Mouse (Mus musculus): ENCODE data around the gene Cxcr4.

Cxcr4 gene

DNA sequence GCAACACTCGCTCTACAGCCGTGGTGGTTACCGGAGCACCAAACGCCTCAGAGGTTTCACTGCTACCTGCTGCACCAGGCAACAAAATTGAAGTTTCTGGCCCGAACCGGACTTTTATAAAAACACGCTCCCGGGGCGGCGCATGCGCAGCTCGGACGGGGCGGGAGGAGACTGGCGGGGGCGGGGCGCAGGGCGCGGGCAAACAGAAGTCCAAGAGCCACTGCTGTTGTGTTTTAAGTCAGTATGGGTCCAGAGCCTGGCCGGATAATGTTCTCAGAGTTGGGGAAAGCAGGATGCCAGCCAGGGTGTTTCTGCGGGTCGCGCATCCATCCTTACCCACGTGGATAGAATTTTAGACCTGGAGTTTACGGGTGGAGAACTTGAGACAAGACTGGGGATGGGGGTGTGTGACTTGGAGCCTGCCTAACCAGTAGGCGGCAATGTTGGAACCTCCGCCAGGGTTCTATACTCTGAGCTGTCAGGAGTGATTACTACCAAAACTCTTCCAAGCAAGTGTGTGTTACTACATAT is at the start of gene Cxcr4:
Gene Cxcr4, minus strand, starts transcription at position 83 of the 531 bp plus-strand sequence.
- DNase-seq (ENCODE audit: extremely low read depth, low read depth, low spot score) = no peak

DNA sequence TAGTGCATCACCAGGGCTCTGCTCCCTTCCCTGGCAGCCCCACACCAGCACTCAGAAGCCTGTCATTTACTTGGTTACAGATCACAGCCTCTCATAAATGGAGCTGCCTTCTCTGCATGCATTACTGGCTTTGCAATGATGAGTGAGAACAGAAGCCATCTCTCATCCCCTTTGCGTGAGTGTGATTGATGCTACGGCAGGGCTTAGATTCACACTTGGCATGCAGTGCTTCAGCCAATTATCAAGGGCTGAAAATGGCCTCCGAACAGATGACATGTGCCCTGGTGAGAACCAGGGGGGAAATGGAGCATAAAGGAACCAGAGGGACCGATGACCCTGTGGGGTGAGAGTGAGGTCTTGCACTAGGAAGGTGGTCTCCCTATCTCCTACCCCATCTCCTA is 47.6 kb upstream of the Cxcr4 start:
- no peak for DNase-seq (ENCODE audit: extremely low read depth, low read depth, low spot score)

DNA sequence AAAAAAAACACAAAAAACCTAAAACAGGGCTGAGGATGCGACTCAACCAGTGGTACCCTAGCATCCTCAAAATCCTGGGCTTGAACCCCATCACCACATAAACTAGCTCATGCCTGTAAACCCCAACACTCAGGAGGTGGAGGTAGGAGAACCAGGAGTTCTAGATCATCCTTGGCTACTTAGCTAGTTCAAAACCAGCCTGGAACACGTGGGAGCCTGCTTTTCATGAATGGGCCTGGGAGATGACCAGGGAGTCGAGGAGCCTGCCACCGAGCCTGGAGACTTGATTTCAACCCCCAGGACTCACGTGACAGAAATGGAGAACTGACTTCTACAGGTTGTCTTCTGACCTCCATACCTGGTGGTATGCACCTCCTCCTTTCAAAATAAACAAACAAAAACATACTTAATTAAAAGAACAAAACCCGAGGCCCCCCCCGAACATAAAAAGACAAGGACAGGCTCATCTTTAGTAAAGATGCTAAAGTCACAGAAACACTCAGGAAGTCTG is 45.2 kb upstream of the Cxcr4 start:
- DNase-seq (ENCODE audit: extremely low read depth, low read depth, low spot score) = no peak

DNA sequence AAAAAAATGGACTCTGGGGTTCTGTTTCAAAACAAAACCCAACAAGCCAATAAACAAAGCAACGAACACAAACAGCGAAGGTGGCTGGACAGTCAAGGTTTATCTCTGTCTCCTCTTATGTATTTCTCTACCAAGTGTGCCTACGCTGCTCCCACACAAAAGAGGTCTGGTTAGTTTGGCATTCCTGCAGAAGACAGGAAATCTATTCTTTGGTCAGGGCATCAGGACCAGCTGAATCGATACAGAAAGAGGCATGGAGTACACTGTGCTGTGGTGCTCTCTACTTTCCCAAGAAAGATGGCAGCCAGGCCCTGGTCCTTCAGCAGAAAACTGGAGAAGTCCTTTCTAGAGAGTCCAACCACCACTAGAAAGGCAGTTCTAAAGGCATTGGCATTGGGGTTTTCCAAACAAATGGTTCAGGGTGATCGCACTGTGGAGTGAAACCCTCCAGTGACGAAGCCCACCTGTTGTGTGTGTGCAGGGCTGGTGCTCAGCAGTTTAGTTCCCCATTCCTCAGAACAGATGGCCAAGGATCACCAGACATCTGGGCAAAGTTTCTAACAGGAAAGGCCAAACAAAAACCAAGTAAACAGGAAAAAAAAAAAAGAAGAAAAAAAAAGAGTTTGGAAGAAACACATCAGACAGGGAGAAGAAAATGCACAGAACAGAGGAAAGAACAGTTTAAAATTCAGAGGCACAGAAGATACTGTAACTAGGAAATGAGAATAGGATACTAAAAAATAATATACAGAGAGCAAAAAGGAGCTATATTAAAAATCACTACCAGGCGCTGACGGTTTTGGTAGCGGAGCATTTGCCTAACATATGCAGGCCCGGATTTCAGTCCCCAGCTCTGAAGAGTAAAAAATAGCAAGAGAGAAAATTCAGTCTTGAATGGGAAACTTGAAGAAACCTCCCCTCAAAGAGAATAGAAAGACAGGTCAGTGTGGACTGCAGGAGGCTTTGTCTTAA is 44.5 kb upstream of the Cxcr4 start:
- DNase-seq (ENCODE audit: extremely low read depth, low read depth, low spot score) = no peak

DNA sequence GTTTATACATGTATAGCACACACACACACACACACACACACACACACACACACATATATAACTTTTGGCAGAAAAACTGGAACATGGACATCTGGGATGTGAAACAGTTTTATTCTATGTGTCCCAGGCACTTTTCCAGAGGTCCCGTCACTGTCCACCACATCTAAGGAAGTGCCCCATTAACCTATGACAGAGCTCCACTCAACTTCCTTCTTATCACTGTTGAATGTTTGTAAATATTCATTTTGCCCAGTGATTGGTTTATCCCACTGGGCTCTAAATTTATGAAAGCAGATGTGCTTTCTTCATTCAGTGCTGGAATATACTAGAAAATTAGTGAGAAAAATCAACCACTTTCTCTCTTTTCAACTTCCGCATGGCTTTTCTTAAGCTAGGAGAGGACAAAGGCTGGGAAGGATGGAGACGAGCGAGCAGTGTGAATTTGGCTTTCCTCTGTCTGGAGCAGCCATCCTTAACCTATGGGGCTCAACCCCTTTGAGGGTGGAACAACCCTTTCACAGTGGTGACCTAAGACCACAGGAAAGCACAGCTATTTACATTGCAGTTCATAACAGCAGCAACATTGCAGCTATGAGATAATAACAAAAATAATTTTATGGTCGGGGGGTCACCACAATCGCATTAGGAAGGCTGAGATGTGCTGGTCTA is 41.8 kb upstream of the Cxcr4 start:
- no peak for DNase-seq (ENCODE audit: extremely low read depth, low read depth, low spot score)

DNA sequence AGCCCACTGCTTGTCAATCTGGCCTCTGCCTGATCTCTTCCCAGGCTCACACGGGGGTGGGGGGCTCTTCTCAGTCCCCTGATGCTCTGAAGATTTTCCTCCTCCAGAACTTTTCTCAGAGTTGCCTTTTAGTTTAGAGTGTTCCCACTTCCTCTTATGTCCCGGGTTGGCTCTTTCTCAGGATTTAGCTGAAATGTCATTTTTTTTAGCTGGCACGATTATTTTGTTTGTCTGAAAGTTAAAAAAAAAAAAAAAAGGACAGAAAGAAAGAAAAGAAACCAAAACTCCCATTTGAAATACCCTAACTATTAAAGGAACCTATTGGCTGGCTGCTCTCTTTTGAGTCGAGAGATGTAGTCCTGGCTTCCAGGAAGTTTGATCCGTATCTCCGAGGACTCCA is 40.4 kb upstream of the Cxcr4 start:
- no peak for DNase-seq (ENCODE audit: extremely low read depth, low read depth, low spot score)

DNA sequence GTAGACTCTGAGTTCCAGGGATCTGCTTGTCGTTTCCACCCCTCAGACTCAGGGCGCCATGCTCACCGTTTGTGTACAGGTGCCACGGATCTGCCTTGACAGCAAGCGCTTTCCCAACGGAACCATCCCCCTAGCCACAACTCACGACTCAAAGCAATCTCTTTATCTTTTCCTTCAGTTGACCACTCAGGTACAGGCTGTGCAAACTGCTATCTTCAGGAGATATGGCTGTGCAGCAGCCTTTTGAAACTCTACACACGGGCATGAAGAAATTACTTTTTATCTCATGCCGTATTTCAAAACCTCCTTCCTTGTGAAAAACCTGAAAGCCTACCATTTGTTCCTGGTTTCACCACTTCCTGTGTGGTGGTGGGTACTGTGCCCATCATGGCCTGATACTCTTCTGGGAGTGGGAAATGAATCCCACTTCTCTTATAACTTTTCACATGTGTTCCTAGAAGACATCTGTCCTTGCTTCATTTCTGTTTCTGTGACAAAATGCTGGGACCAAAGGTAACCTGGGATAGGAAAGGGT is 34.1 kb upstream of the Cxcr4 start:
- no peak for DNase-seq (ENCODE audit: extremely low read depth, low read depth, low spot score)

DNA sequence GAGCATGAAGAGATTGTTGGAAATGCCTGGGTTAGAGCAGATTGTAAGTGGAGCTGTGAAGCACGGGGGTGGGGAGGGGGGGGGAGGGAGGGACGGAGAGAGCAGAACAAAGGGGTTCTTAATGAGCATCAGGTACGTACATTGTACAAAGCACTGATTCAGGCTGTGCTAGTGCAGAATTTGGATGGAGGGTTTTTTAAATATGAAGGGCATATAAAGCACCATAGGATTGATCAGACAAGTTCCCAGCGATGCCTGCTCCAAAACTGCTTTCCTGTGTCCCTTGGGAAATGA is 31.4 kb upstream of the Cxcr4 start:
- no peak for DNase-seq (ENCODE audit: extremely low read depth, low read depth, low spot score)

DNA sequence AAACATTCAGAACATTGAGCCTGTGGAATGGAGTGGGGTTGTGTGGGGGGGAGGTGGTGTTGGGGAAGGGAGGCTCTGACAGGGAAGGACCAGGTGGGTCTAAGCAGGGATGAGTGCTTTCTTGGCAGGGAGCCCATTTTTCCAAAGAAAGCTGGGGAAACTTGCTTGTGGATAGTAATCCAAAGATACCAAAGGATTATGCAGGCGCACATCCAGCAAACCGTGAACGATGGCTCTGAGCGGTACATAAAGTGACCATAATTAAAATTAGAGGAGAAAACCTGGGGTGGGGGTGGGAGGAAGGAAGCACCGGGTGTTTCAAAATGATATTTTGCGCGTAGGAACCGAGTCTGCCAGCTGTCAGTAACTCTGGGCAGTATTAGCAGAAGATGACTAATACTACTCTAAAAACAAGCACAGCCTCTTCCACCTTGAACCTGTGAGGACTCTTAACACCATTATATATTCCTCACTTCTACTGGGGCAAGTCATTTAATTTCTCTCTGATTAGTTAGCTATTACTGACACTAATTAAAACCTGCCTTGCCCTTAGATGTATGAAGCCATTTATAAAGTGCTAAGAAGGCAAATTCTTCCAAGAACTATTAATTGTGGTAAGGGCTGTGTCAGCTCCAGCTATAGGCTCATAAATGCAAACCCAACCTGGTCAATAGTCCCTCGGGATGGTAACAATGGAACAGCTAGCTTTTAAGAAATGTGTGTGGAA is 30.9 kb upstream of the Cxcr4 start:
- DNase-seq (ENCODE audit: extremely low read depth, low read depth, low spot score) = peak; percentile 67

DNA sequence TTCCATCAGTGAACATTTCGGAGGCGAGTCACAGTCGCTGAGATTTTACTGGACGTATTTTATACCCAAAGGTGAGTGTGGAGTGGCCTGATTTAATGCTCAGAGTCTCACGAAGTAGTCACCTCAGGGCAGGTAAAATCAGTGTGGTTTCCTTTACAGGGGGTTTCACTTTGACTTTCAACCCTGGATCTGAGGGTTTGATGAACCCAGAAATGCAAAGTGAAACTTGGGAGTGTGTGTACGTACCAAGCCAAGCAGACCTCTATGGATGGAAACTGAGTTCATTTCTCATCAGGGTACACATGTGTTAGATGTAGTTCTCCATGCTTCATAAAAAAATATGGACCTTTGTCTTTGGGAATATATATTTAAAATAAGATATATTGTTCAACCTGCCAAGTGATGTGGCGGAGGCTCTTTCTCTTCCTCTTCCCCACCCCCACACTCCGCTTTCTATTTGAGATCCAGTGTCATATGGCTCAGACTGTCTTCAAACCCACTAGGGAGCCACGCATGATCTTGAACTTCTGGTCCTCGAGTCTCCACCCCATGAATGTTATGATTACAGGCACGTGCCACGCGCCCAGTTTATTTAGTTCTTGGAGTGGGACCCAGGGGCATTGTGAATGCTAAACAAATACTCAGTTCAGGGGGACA is 25.7 kb upstream of the Cxcr4 start:
- DNase-seq (ENCODE audit: extremely low read depth, low read depth, low spot score) = no peak

DNA sequence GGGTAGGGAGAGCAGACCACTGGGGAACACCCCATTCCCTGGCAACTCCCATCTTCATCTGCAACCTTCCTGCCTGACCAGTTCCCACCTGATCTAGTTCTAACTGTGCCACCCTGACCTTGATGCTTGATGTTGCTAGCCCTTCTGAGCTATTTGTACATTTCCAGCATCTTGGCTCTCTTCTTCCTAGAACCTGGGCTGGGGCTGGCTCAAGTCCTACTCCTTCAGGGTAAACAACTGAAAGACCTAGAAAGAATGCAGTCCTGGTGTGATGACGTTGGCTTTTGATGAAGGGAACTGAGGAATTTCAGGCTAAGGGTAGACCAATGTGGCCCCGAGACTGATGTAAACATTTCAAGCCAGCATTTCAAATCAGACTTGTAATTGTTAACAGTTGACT is 24.5 kb upstream of the Cxcr4 start:
- DNase-seq (ENCODE audit: extremely low read depth, low read depth, low spot score) = no peak

DNA sequence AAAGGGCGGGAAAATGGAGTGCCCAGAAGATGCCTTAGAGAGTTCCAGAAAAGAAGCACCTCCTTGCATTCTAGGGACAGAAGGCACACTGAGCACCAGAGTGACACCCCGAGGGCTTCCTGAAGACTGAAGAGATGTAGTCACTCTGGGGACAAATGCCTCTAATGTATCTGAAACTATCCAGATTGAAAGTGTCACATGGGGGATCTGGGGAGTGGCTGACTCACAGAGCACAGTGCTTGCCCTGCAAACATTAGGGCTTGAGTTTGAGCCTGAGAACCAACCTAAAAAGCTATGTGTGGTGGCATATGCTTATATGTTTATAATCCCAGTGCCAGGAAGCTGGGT is 23.3 kb upstream of the Cxcr4 start:
- DNase-seq (ENCODE audit: extremely low read depth, low read depth, low spot score) = no peak

DNA sequence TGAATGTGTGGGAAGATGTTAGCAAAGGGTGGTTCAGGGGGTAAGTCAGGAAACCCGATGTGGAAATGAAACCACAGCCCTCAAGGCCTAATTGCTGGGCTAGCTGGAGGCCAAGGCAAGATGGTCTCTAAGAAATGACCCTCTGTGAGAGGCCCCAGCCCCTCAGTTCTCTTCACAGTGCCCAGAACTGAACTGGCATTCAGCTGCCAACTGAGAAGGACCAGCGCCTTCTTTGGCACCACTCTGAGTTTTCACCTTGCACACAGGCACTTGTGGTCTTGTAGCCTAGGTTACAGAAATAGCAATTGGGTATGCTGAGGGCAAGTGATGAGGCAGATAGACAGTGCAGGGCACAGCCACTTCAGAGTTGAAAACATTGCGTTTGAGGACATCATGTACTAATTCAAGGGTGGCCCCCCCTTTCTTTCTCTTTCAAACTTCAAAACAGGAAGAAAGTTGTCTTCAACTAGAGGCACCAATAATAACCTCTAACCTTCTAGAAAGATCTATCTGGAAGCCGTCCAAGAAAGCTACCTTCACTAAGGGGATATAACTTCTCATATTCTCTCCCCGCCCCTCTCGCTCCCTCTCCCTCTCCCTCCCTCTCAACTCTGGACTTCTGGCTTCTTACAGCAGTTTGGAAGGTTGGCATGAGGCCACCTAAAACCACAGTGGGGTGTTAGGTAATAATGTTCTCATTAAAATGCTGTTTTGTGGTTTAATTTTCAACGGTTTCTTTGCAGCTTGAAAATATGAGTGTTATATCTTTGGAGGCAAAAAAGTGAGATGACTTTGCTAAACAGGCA is 22.8 kb upstream of the Cxcr4 start:
- DNase-seq (ENCODE audit: extremely low read depth, low read depth, low spot score) = no peak

DNA sequence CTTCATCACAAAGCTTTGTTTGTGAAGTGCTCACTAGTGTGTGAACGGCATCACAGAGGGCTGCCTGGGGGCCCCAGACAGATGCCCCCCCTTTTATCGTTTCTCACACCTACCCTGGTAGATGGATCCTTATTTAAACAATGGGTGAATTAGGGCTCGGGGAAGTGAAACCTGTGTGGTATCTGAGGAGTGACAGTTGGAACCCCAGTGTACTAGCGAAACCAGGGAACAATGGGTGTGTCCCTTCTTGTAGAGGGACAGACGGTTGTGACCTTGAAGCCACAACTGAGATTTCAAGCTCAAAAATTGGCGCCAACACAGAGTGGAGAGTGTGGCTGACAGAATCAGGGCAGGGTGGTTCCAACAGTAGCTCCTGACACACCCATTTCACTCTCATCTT is 16.0 kb upstream of the Cxcr4 start:
- DNase-seq (ENCODE audit: extremely low read depth, low read depth, low spot score) = no peak

DNA sequence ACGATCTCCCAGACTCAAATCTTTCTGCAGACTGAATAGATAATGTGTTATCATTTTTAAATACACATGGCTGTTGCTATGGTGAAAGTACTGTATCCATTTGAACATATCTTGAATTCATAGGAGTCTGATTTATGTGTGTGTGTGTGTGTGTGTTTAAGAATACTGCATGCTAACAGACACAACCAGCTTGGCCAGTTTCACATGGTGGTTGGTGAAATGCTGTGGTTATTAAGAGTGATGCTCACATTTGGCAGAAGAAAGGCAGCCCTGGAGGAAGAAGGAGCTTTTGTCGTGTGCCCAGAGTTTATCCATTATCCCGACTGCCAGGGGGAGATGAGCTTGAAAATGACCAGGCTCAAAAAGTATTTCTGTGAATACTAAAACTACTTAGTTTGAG is 15.3 kb upstream of the Cxcr4 start:
- no peak for DNase-seq (ENCODE audit: extremely low read depth, low read depth, low spot score)

DNA sequence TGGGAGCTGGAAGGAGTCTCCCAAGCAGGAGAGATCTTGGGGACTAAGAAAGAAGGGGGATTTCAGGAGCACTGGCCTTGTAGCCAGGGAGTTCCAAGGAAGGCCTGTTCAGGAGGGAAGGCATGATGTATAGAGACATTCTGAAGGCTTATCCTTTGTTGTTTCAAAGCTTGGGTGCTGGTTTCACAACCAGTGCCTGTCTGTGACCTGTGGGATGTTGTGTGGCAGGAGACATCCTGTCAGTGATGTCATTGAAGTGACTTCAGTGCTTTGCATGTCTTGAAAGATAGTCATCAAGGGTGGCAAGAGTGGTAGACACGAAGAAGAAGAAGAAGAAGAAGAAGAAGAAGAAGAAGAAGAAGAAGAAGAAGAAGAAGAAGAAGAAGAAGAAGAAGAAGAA is 13.7 kb upstream of the Cxcr4 start:
- no peak for DNase-seq (ENCODE audit: extremely low read depth, low read depth, low spot score)

DNA sequence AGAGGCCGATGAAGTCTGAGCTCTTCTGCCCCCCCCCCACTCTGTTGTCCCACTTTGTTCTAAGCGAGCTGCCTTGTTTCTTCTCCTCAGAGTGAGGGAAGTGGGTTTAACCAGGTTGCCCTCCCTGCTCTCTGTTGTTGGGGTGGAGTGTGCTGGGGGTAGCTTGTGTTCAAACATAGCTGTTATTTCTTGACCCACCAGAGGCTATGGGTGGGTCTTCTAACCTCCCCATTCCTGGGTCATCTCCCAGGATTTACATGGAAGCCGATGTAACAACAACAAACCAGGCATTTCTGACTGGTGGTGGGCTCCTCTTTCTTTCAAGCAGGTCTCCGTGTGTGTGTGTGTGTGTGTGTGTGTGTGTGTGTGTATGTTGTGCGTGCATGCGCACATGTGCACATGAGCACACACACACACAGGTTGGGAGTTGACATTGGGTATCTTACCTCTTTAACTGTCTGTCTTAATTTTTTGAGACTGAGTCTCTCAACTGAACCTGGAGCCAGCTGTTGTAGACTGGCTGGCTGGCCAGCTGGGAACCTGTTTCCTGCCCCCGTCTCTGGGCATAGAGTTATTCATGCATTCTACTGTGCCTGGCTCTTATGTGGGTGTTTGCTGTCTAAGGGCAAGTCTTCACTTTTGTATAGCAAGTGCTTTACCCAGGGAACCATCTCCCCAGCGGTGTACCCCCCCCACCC is 10.7 kb upstream of the Cxcr4 start:
- DNase-seq (ENCODE audit: extremely low read depth, low read depth, low spot score) = no peak

DNA sequence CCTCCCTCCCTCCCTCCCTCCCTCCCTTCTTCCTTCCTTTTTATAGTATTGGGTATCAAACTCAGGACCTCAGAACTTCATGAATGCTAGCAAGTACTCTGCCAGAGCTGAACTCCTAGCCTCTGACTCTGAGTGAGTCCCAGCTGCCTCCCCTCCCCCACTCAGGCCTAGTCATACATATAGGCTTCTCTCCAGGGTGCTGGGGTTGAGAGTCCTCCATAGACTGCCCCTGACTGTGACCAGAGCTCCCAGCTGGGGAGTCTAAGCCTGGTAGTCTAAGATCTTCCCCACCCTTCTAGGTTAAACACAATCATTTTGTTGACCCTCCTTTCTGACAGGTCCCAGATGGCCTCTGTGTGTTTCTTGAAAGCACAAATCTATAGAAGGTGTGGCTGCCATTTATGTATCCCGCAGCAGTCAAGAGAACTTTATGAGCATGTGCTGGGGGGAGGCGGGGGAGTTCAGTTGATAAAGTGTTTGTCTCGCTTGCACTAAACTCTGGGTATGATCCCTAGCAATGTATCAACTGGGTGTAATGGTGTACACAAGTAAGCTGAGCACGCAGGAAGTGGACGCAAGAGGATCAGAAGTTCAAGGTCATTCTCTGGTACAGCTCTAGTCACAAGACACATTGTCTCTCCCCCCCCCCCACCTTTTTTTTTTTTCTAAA is 10.1 kb upstream of the Cxcr4 start:
- no peak for DNase-seq (ENCODE audit: extremely low read depth, low read depth, low spot score)

DNA sequence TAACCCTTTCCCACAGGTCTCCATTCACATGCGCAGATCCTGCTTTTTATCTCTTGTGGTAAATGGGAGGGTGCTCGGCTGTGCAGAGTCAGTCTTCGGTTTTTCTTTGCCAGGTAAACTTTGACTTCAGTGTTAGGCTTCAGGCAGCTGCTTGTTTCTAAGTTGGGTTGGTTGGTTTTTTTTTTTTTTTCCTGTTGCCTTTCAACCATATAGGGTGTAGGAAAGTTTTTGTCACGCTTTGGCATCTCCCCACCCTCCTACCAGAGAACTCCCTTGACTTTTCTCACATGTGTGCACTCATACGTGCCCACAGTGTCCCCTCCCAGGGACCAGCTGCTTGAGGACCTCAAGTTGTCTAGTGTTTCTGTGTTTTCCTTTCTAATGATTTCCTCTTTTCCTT is 9.2 kb upstream of the Cxcr4 start:
- DNase-seq (ENCODE audit: extremely low read depth, low read depth, low spot score) = no peak
